Mouse (Mus musculus) urinary bladder, postnatal 10 days (tissue): ENCODE measurements at regions not wholly inside any gene's neighbourhood (a gene's known extent, or its start where the extent isn't known, plus 50 kb on each side); places are given as distances from the start of the nearest gene placed in this dataset.
"Not testable (repeated sequence)": the region's sequence is repeated elsewhere in the genome, so short reads cannot be mapped to it uniquely, and the experiment has no call there.

ENCODE experiments used
- DNase-seq: peaks from one replicate; pipeline ENCODE4 v3.0.0; 2022; ENCODE audit warnings: low spot score

DNA sequence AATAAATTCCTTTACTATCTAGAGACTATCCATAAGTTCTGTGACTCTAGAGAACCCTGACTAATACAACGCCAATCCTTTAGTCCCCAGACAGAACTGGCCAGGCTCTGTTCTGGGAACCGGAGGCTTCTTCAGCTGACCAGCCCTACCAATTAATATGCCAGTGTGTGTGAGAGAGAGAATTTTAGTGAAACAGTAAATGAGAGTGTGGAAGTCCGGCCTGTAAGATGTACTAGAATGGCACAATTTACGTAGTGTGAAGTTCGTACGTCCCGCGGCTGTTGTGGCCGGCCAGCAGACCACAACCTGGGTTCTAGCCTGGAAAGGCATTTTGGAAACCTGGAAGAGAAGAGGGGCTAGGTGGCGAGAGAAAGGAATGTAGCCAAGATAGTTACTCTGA is 83.7 kb upstream of the Lemd2 start:
- peak; percentile 4 for DNase-seq

DNA sequence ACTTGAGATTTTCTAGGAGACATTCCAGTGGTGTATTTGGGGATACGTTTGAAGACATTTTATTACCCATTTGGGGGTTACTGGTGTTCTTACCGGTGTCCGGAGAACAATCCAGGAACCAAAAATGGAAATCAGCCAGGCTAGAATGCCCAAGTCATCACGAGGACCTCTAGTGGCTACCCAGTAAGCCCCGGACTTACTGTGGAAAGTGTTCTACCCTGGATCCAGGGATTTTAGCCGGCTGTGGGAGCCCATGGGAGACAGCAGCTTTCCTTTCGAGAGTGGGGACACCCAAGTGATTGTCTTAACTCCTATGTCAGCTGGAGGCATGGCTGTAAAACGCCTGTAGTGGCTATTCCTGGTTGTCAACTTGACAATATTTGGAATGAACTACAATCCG is 77.0 kb upstream of the Lemd2 start:
- DNase-seq = peak; percentile 9

DNA sequence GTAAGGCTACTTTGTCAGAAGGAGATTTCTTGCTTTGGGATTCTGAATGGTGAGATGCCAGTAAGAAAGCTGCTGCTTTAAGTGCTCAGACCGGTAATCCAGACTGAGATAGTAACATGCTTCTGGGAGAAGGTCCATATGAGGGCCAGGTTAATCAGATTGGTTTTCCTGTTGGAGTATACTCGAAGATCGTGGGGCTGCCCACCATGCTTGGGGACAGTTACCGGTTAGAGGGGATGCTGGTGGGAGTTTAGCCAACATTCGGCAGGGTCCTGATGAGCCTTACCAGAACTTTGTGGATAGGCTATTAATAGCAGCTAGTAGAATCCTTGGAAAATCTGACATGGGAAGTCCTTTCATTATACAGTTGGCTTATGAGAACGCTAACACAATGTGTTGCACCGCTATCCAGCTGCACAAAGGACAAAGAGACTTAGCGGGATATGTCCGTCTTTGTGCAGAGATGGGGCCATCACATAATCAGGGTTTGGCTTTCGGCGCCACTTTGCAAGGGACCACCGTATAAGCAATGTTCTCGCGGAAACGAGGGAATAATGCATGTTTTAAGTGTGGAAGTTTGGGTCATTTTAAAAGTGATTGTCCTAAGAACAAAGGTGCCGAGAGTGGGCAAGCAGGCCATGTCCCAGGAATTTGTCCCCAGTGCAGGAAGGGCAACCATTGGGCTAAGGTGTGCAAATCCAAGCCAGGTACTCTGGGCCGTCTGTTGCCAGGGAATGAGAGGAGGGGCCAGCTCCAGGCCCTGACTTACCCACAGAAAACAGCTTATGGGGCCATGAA is 75.4 kb upstream of the Lemd2 start:
- DNase-seq = peak; percentile 9

DNA sequence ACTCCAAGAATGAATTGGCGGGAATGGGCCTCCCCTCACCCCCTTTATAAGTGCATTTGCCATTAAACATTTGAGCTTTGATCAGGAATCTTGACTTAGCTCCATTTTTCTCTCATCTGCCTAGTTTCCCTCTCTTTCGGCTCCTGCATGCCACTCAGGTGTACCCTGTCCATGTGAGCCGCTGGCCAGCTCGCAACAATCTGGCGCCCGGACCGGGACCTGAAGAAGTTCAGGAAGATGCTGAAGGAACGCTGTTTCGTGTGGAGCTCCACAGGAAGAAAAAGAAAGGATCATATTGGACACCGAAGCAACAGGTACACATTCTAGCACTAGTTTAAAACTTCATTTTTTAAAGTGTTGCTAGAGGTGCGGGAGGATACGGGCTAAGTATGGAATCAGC is 73.5 kb upstream of the Lemd2 start:
- peak; percentile 8 for DNase-seq

DNA sequence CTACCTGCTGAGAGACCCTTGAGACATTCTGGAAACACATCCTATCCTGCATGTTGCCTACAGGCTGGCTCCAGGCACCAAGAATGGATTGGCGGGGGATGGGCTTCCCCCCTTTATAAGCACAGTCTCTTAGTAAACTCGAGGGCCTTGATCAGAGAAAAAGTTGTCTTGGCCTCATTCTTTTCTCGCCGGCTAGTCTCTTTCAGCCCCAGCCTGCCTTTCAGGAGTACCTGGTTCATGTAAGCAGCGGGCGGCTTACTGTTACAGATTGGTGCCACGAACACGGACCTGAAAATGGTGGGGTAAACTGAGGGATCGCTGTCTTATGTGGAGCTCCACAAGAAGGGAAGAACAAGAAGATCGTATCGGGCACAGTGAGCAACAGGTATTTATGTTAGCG is 67.5 kb upstream of the Lemd2 start:
- not testable (repeated sequence) for DNase-seq

DNA sequence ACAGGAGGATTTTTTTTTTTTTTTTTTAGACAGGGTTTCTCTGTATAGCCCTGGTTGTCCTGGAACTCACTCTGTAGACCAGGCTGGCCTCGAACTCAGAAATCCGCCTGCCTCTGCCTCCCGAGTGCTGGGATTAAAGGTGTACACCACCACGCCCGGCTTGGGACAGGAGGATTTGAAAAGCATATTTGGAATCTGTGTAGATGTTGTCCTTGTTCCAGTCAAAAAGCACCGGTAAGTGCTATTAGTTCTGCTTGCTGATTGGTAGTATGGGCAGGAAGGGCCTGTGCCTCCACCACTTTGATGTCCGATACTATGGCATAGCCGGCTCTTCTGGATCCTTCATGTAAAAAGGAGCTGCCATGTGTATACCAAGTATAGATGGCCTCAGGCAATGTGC is 66.5 kb upstream of the Lemd2 start:
- DNase-seq = not testable (repeated sequence)

DNA sequence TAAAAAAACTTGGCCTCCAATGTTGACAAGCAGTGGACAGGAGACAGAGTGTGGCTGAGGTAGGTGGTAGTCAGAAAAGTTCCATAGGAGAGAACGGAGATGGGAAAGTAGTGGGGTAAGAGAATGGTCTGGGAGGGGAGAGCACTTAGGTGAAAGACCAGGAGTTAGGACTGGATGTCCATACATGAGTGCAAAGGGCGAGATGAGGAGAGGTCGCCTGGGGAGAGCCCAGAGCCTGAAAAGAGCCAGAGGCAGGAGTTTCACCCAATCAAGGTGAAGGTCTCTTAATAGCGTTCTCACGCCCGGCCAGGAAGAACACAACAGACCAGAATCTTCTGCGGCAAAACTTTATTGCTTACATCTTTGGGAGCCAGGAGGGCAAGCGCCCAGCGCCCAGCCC is 60.3 kb upstream of the Lemd2 start:
- not testable (repeated sequence) for DNase-seq

DNA sequence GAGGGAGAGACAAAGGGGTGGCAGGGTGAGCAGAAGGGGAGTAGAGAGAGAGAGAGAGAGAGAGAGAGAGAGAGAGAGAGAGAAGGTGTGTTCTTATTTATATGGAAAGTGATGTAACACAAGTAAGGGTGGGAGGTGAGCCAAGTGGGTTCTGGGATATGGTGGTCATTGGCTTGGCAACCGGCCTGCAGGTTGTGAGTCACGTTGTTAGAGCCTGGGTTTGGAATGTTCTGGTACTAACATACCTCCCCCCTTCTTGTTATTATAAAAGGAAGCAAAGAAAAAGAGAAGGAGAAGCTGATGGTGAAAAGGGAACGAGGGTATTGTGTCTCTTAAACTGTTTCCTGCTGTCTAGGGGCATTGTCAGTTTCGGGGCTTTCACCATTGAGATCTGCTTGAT is 58.3 kb upstream of the Lemd2 start:
- DNase-seq = no peak

DNA sequence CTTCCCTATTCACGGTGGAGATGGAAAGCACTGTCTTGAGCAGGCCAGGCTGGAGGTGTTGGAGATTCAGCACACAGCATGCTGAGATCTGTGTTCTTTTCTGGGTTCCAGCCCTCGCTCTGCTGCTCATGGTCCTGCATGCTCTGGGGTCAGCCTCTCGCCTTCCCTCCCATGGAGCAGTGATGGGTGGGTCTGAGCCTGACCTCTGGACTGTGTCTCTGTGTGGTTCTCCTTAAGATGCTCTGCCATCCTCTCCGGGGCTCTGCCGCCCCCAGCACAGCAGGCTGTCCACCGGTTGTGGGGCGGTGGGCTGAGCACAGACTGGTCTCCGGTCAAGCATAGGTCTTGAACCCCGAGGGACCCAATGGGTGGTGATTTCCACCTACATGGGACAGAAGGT is 57.7 kb upstream of the Lemd2 start:
- DNase-seq = no peak

DNA sequence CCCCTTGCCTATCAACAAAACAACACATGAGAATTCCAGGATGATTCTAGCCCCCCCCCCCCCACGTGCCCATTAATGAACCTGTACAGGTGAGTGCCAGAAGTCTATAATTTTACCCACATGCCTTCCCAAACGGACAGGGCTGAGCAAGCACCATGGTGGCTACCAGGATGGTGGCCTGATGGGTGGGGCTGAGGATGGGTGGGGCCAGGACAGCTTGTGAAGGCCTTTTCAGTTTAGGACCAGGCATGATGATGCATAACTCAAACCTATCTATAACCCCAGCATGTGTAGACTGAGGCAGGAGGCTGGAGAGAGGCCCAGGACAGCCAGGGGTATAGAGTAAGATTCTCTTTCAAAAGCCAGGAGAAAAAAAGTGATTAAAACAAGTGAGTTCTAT is 57.0 kb upstream of the Lemd2 start:
- no peak for DNase-seq

DNA sequence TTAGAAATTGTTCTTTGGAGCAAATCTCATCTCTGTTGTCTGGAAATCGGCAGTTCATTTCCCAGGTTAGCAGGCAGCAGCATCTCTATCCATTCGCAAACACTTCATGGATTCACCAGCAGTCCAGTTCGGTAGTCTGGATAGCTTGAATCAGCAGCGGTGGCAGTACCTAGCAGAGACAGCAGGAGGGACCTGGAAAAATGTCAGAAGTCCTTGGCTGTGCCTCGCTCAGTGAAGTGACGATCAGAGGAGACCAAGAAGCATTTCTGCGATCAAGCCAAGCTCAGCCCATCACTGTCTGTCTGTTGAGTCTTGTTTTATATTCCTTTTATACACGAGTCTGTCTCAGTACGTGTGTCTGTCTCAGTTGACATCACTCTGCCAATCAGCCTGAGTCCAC is 55.8 kb upstream of the Lemd2 start:
- no peak for DNase-seq

DNA sequence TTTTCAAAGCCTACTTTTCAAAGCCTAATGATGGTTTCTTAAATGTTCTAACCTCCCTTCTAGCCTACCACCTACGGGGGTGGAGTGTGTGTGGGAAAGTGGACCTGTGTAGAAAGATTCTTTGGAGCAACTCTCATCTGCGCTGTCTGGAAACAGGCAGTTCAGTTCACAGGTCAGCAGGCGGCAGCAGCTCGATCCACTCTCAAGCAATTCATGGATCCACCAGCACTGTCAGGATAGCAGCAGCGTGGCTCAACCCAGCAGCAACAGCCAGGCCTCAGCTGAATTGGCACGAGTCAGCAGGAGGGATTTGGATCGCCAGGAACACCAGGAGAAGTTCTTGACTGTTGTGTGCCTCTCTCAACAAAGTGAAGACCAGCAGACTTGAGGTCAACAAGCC is 53.1 kb upstream of the Lemd2 start:
- peak; percentile 20 for DNase-seq

DNA sequence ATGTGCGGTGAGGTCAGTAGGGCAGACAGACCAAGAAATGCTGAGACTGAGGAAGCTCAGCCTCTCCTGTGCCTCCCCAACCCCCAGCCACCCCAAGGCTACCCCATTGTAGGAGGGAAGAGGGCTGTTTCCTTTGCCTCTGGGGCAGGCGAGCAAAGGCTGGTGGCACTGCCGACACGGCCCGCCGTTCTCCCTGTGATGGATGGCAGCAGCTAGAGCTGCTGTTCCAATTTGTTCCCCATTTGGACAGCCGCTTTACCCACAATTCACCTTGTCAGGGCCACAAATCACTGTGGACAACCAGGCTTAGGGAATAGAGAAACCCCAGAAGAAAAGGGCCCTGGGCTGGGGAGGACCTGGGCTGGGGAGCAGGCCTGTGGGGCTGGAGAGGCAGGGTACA is 51.5 kb upstream of the Lemd2 start:
- no peak for DNase-seq
